Mouse (Mus musculus): ENCODE results near the gene Gp1bb.
A peak's percentile ranks its signal among the peaks of the same experiment; 100 is the strongest.

The Gp1bb gene

GRCm38 (mm10) chr16:18628206-18628947 lies 6.2 kb upstream of the Gp1bb start:
- no peak for DNase-seq (ENCODE audit: low spot score)

GRCm38 (mm10) chr16:18627163-18627562 lies 5.0 kb upstream of the Gp1bb start:
- DNase-seq (ENCODE audit: low spot score) = no peak

GRCm38 (mm10) chr16:18626376-18626878 lies 4.2 kb upstream of the Gp1bb start, which contains the start of gene Gm49601:
Gene Gm49601, minus strand, starts transcription at chr16:18626427.
- DNase-seq (ENCODE audit: low spot score) = peak; percentile 59

- DNase-seq (ENCODE audit: low spot score) = no peak
These were observed 3.6 kb upstream of the Gp1bb start for GRCm38 (mm10) chr16:18625791-18626311.

GRCm38 (mm10) chr16:18625097-18625496 lies 2.9 kb upstream of the Gp1bb start:
- DNase-seq (ENCODE audit: low spot score) = no peak

GRCm38 (mm10) chr16:18624641-18625040 lies 2.4 kb upstream of the Gp1bb start:
- no peak for DNase-seq (ENCODE audit: low spot score)

GRCm38 (mm10) chr16:18623751-18624540 lies 1.7 kb upstream of the Gp1bb start:
- no peak for DNase-seq (ENCODE audit: low spot score)

GRCm38 (mm10) chr16:18622916-18623750 lies 930 bp upstream of the Gp1bb start:
- DNase-seq (ENCODE audit: low spot score) = no peak

- DNase-seq (ENCODE audit: low spot score) = no peak
These were observed 721 bp downstream of the Gp1bb start for GRCm38 (mm10) chr16:18621362-18622001.

- DNase-seq (ENCODE audit: low spot score) = no peak
These were observed 1.4 kb downstream of the Gp1bb start for GRCm38 (mm10) chr16:18620601-18621361.

- DNase-seq (ENCODE audit: low spot score) = no peak
These were observed 2.0 kb downstream of the Gp1bb start for GRCm38 (mm10) chr16:18620201-18620600.

GRCm38 (mm10) chr16:18619110-18619509 lies 3.1 kb downstream of the Gp1bb start:
- DNase-seq (ENCODE audit: low spot score) = no peak

GRCm38 (mm10) chr16:18618297-18618696 lies 3.9 kb downstream of the Gp1bb start:
- no peak for DNase-seq (ENCODE audit: low spot score)

- peak; percentile 66 for DNase-seq (ENCODE audit: low spot score)
These were observed 4.7 kb downstream of the Gp1bb start for GRCm38 (mm10) chr16:18617370-18618065.

- no peak for DNase-seq (ENCODE audit: low spot score)
These were observed 8.9 kb downstream of the Gp1bb start for GRCm38 (mm10) chr16:18613301-18613700.

- DNase-seq (ENCODE audit: low spot score) = no peak
These were observed 10.5 kb downstream of the Gp1bb start for GRCm38 (mm10) chr16:18611752-18612151.

- DNase-seq (ENCODE audit: low spot score) = no peak
These were observed 13.1 kb downstream of the Gp1bb start for GRCm38 (mm10) chr16:18609099-18609498.

GRCm38 (mm10) chr16:18608226-18608625 lies 14.0 kb downstream of the Gp1bb start:
- DNase-seq (ENCODE audit: low spot score) = no peak

- no peak for DNase-seq (ENCODE audit: low spot score)
These were observed 16.5 kb downstream of the Gp1bb start for GRCm38 (mm10) chr16:18605705-18606104.

- DNase-seq (ENCODE audit: low spot score) = no peak
These were observed 17.9 kb downstream of the Gp1bb start for GRCm38 (mm10) chr16:18604267-18604701.

Data from spleen, adult 12 weeks (tissue).